Mouse (Mus musculus) stomach, embryonic 15.5 days (tissue): Measurements from ENCODE around the gene Supt6. TPM values are rescaled to one million over a fixed set of nuclear protein-coding genes. Genes with fewer than 3 reads are reported as not detected.
A peak's percentile ranks its signal among the peaks of the same experiment; 100 is the strongest.
"Not testable (repeated sequence)": the region's sequence is repeated elsewhere in the genome, so short reads cannot be mapped to it uniquely, and the experiment has no call there.

Source experiments
- ATAC-seq: fragments of 200-750 bp; cut with Nextera tagmentation; 2 replicates; pipeline ENCODE4 v1.8.0; 2017; ENCODE audit warnings: low read depth, moderate number of reproducible peaks, moderate TSS enrichment; ENCODE audit not compliant: insufficient read depth, low FRiP score
- H3K27ac ChIP-seq: fragments of 300-500 bp; sonication (generic); 2 replicates; pipeline ENCODE4 v1.5.1; 2015; ENCODE audit warnings: mild to moderate bottlenecking, inconsistent platforms
- H3K27me3 ChIP-seq: fragments of 300-500 bp; sonication (generic); replicated peaks from 2 replicates; pipeline ENCODE4 v1.6.1; 2015; ENCODE audit warnings: inconsistent platforms
- H3K36me3 ChIP-seq: fragments of 300-500 bp; sonication (generic); 2 replicates; pipeline ENCODE4 v1.6.1; 2015; ENCODE audit warnings: inconsistent platforms
- H3K4me1 ChIP-seq: fragments of 300-500 bp; sonication (generic); 2 replicates; pipeline ENCODE4 v1.6.1; 2015; ENCODE audit warnings: inconsistent platforms
- H3K4me2 ChIP-seq: fragments of 300-500 bp; sonication (generic); 2 replicates; pipeline ENCODE4 v1.6.1; 2015; ENCODE audit warnings: mild to moderate bottlenecking, inconsistent platforms
- H3K4me3 ChIP-seq: fragments of 300-500 bp; sonication (generic); replicated peaks from 2 replicates; pipeline ENCODE4 v1.5.1; 2015; ENCODE audit warnings: inconsistent platforms
- H3K9ac ChIP-seq: fragments of 300-500 bp; sonication (generic); 2 replicates; pipeline ENCODE4 v1.6.1; 2015; ENCODE audit warnings: inconsistent platforms
- H3K9me3 ChIP-seq: fragments of 300-500 bp; sonication (generic); 2 replicates; pipeline ENCODE4 v1.6.1; 2016; ENCODE audit warnings: inconsistent platforms
- WGBS: fragments of 180-500 bp; shearing (Covaris S2); methylation state at CpG from one replicate; pipeline ENCODE4 v1.1.7; 2015; 5-methylcytosine and 5-hydroxymethylcytosine counted together
- polyA plus RNA-seq: library from polyadenylated mRNA; unstranded; fragments of >200 nt; fragmentation: Nextera tagmentation; extraction: Ambion mirVana; gene quantifications from 2 replicates; pipeline ENCODE4 v1.2.1, GENCODE M21; 2015

The Supt6 gene
- polyA plus RNA-seq, 1 experiment from 2014 or later, result 22.8 TPM

DNA sequence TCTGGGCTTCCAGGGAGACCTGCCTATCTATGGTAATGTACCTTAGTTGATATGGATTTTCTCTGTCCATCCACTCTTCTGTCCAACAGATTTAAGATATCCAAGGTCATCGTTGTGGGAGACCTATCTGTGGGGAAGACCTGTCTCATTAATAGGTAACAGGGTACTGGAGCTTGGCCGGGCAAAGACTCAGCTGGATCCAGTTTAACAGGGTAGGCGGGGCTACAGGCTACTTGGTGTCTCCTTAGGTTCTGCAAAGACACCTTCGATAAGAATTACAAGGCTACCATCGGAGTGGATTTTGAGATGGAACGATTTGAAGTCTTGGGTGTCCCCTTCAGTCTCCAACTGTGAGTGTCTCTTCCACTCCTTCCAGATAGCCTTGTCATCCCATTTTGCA lies 55.7 kb downstream of the Supt6 start:
- H3K36me3 ChIP-seq, result peaks cover 18% of the 10 kb centered on the region; the same call in 1 of the 2 replicates
- peak overlapping the region; percentile 75 for H3K4me2 ChIP-seq
- H3K4me3 ChIP-seq, result peak overlapping the region; percentile 75
- H3K4me1 ChIP-seq, result peaks cover 21% of the 10 kb centered on the region
- ATAC-seq, result no peak
- no peak overlapping the region for H3K9ac ChIP-seq
- no peaks in the 10 kb centered on the region for H3K27me3 ChIP-seq
- peak overlapping the region; percentile 98 for H3K27ac ChIP-seq
- WGBS, result 53% methylated on average over 6 of the region's 6 CpGs
- no peaks in the 10 kb centered on the region for H3K9me3 ChIP-seq

DNA sequence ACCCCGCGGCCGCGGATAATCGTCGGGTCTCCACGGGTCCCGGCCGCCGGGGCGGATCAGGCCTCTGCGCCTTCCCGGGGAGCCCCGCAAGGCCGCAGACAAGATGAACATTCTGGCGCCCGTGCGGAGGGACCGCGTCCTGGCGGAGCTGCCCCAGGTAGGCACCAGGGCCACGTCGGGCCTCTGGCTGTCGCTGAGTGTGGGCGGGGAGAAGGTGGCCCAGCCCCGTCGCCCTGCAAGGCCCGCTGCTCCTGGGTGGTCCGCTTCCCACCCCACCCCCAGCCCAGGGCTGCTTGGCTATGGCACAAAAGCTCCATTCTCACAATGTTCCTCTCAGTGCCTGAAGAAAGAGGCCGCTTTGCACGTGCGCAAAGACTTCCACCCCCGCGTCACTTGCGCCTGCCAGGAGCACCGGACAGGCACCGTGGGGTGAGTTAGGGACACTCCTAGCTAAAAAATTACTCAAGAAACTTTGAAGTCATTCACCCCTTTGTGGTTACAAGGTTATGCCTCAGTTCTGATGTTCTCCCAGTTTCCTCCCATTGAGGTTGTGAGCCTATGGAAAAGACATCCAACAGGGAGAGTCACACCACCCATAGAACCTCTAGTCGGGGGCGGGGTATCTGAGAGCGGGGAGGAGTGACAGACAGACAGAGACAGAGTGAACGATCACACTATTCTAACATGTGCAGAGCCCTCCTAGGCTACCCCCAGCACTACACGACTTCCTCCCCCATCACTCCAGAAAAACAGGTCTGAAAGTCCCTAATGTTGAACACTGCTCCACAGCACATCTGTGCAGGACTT lies 56.4 kb downstream of the Supt6 start:
- H3K36me3 ChIP-seq, result peaks cover 18% of the 10 kb centered on the region; the same call in 1 of the 2 replicates
- peak overlapping the region; percentile 75 for H3K4me2 ChIP-seq
- peaks cover 17% of the 10 kb centered on the region for H3K4me1 ChIP-seq
- H3K27ac ChIP-seq, result peak overlapping the region; percentile 98
- H3K4me3 ChIP-seq, result peak overlapping the region; percentile 75
- no peaks in the 10 kb centered on the region for H3K9me3 ChIP-seq
- under 1% methylated on average over 42 of the region's 42 CpGs for WGBS
- peak; percentile 84 for ATAC-seq
- H3K27me3 ChIP-seq, result no peaks in the 10 kb centered on the region
- peak overlapping the region; percentile 63 for H3K9ac ChIP-seq

- under 1% methylated on average over 78 of the region's 80 CpGs for WGBS
- H3K27ac ChIP-seq, result peak within 1 kb of the TSS; percentile 98
- H3K9me3 ChIP-seq, result no peaks in the 10 kb centered on the region
- H3K9ac ChIP-seq, result peak within 1 kb of the TSS; percentile 63
- peak; percentile 79 for ATAC-seq
- no peaks in the 10 kb centered on the region for H3K27me3 ChIP-seq
- peaks cover 12% of the 10 kb centered on the region for H3K4me1 ChIP-seq
- H3K4me3 ChIP-seq, result peak within 1 kb of the TSS; percentile 75
- peaks cover 18% of the 10 kb centered on the region; the same call in 1 of the 2 replicates for H3K36me3 ChIP-seq
- peak within 1 kb of the TSS; percentile 75 for H3K4me2 ChIP-seq
Measured at GRCm38 (mm10) chr11:78188331-78189233, 57.2 kb downstream of the Supt6 start, which contains the start of gene Rab34. TSS of gene Rab34 (plus strand) at chr11:78188430.

- not testable (repeated sequence) for H3K27ac ChIP-seq, H3K9me3 ChIP-seq, ATAC-seq, H3K27me3 ChIP-seq, H3K4me2 ChIP-seq, H3K9ac ChIP-seq, H3K4me3 ChIP-seq
- Histone ChIP-seq H3K36me3 (peaks cover 24% of the 10 kb centered on the region), H3K4me1 (peaks cover 28% of the 10 kb centered on the region)
- WGBS, result 88% methylated on average over 6 of the region's 6 CpGs
Measured at GRCm38 (mm10) chr11:78184702-78185101, 61.1 kb downstream of the Supt6 start.

GRCm38 (mm10) chr11:78183884-78184514 lies 61.8 kb downstream of the Supt6 start:
- Histone ChIP-seq H3K4me3 (peak overlapping the region; percentile 98; the same call in 1 of the 2 replicates), H3K9ac (no peak overlapping the region)

GRCm38 (mm10) chr11:78182961-78183844 lies 62.6 kb downstream of the Supt6 start, which contains the start of gene Rpl23a:
TSS of gene Rpl23a (minus strand) at chr11:78183584.
- peak; percentile 86 for ATAC-seq
- peaks cover 30% of the 10 kb centered on the region for H3K4me1 ChIP-seq
- peaks cover 24% of the 10 kb centered on the region for H3K36me3 ChIP-seq
- no peaks in the 10 kb centered on the region for H3K9me3 ChIP-seq
- H3K27me3 ChIP-seq, result no peaks in the 10 kb centered on the region
- peak within 1 kb of the TSS; percentile 98 for H3K4me3 ChIP-seq
- peak within 1 kb of the TSS; percentile 62 for H3K4me2 ChIP-seq
- peak within 1 kb of the TSS; percentile 100 for H3K9ac ChIP-seq
- under 1% methylated on average over 38 of the region's 38 CpGs for WGBS
- H3K27ac ChIP-seq, result peak within 1 kb of the TSS; percentile 94

More at GRCm38 (mm10) chr11:78183884-78184514, 61.8 kb downstream of the Supt6 start:
- no peaks in the 10 kb centered on the region for H3K9me3 ChIP-seq
- H3K36me3 ChIP-seq, result peaks cover 24% of the 10 kb centered on the region
- no peak for ATAC-seq
- H3K4me2 ChIP-seq, result peak overlapping the region; percentile 40
- no peaks in the 10 kb centered on the region for H3K27me3 ChIP-seq
- H3K4me1 ChIP-seq, result peaks cover 30% of the 10 kb centered on the region
- no peak overlapping the region for H3K27ac ChIP-seq
- WGBS, result 41% methylated on average over 10 of the region's 10 CpGs

DNA sequence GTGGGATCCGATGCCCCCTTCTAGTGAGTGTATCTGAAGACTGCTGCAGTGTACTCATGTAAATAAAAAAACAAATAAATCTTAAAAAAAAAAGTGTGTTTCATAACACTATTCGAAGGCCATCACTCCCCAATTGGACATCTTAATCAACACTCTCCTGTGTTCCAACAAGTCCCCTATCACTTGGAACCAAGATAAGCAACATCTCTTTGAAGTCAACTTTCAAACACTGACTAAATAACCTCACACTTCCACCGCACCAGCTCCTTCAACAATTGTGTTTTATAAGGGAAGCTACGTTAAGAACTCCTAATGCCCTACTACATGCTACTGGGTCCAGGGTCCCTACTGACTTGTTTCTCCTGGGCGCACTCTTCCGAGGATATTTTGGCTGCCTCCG lies 63.3 kb downstream of the Supt6 start:
- Histone ChIP-seq H3K27me3 (no peaks in the 10 kb centered on the region), H3K36me3 (peaks cover 24% of the 10 kb centered on the region), H3K27ac (peak overlapping the region; percentile 94), H3K4me3 (peak overlapping the region; percentile 98), H3K9me3 (no peaks in the 10 kb centered on the region), H3K9ac (peak overlapping the region; percentile 100), H3K4me1 (peaks cover 33% of the 10 kb centered on the region), H3K4me2 (peak overlapping the region; percentile 62)
- 4% methylated on average over 7 of the region's 7 CpGs for WGBS
- ATAC-seq, result no peak

DNA sequence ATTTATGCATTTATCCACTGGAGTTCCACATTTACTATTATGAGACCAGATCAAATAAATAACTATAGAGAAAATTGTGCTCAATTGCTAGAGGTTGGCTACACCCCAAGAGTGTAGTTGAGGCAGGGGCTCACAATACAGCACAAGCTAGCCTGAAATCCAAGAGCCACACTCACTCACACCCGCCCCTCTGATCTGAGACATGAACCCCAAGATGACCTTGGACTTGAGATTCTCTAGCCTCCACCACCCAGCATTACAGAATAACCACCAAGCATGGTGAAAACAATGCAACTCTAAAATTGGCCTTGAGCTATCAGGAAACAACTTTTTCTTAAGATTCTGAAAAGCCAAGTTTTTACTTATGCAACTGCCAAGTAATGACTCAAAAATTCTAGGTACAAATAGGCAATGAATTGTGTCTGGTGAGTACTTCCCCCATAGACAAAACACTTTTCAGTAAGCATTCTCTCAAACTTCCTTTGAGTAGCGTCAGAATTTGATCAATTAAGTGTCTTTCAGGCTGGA lies 63.9 kb downstream of the Supt6 start:
- H3K36me3 ChIP-seq, result peaks cover 24% of the 10 kb centered on the region
- peak overlapping the region; percentile 98 for H3K4me3 ChIP-seq
- H3K27me3 ChIP-seq, result no peaks in the 10 kb centered on the region
- 0 out of 2 replicates have a peak overlapping the region, but pooled peaks have one; percentile 1 for H3K27ac ChIP-seq
- H3K9ac ChIP-seq, result peak overlapping the region; percentile 100; the same call in 1 of the 2 replicates
- 23% methylated on average over 2 of the region's 2 CpGs for WGBS
- no peaks in the 10 kb centered on the region for H3K9me3 ChIP-seq
- no peak for ATAC-seq
- H3K4me1 ChIP-seq, result peaks cover 38% of the 10 kb centered on the region
- peak overlapping the region; percentile 62 for H3K4me2 ChIP-seq

DNA sequence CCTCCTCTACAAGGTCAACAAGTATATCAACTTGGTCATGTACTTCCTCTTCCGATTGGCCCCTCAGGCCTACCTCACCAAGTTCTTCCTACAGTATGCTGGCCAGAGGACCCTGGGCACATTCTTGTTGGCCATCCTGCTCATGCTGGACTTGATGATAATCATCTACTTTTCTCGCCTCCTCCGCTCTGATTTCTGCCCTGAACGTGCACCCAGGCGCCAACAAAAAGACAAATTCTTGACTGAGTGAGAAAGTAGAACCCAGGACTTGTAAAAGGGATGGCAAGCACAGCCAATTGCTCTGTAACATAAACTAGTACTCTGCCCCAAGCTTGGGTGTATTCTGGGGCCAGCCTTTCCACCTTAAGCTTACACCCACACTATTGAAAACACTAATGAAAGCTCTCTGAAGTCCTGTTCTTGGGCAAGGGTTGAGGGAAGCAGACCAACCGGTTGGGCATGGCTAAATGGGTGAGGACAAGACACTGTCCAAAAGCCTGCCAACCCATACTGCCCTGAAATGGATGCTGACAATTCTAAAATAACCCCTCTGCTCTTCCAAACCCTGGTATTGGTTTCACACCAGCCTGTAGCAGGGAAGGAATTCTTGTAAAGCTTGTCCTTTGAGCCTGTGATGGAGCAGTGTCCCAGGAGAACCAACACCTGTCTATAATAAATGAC lies 65.6 kb downstream of the Supt6 start:
- Histone ChIP-seq H3K4me2 (peak overlapping the region; percentile 90), H3K9ac (0 out of 2 replicates have a peak overlapping the region, but pooled peaks have one; percentile 4), H3K4me3 (0 out of 2 replicates have a peak overlapping the region, but pooled peaks have one; percentile 76), H3K27me3 (no peaks in the 10 kb centered on the region), H3K36me3 (peaks cover 24% of the 10 kb centered on the region), H3K4me1 (peaks cover 47% of the 10 kb centered on the region), H3K9me3 (no peaks in the 10 kb centered on the region), H3K27ac (peak overlapping the region; percentile 99; the same call in 1 of the 2 replicates)
- 66% methylated on average over 6 of the region's 6 CpGs for WGBS
- no peak for ATAC-seq

GRCm38 (mm10) chr11:78179438-78179999 lies 66.3 kb downstream of the Supt6 start:
- Histone ChIP-seq H3K4me2 (peak overlapping the region; percentile 90), H3K4me1 (peaks cover 53% of the 10 kb centered on the region), H3K9ac (peak overlapping the region; percentile 67; the same call in 1 of the 2 replicates), H3K4me3 (peak overlapping the region; percentile 76), H3K36me3 (peaks cover 24% of the 10 kb centered on the region), H3K9me3 (no peaks in the 10 kb centered on the region), H3K27me3 (no peaks in the 10 kb centered on the region), H3K27ac (peak overlapping the region; percentile 99)
- WGBS, result 19% methylated on average over 8 of the region's 8 CpGs
- ATAC-seq, result no peak
